Mouse (Mus musculus) hindbrain, postnatal 0 days (tissue): ENCODE data around the gene Pla2g16. TPM values are rescaled to one million over a fixed set of nuclear protein-coding genes. Genes with fewer than 3 reads are reported as not detected.
A peak's percentile ranks its signal among the peaks of the same experiment; 100 is the strongest.

Experiments used
- ATAC-seq: fragments of 200-750 bp; cut with Nextera tagmentation; 2 replicates; pipeline ENCODE4 v1.8.0; 2017; ENCODE audit warnings: mild to moderate bottlenecking, moderate TSS enrichment, moderate library complexity
- DNase-seq: peaks from one replicate; pipeline ENCODE4 v3.0.0-alpha.2; 2015; ENCODE audit warnings: low spot score
- H3K27ac ChIP-seq: fragments of 300-500 bp; sonication (generic); 2 replicates; pipeline ENCODE4 v1.5.1; 2014; ENCODE audit warnings: mild to moderate bottlenecking
- H3K27me3 ChIP-seq: fragments of 300-500 bp; sonication (generic); 2 replicates; pipeline ENCODE4 v1.6.1; 2014; ENCODE audit warnings: low read length, mixed read lengths; ENCODE audit not compliant: insufficient read depth
- H3K36me3 ChIP-seq: fragments of 300-500 bp; sonication (generic); 2 replicates; pipeline ENCODE4 v1.6.1; 2014; ENCODE audit warnings: low read length, mixed read lengths; ENCODE audit not compliant: insufficient read depth
- H3K4me1 ChIP-seq: fragments of 300-500 bp; sonication (generic); 2 replicates; pipeline ENCODE4 v1.6.1; 2014; ENCODE audit warnings: antibody characterized with exemption, low read length, mixed read lengths; ENCODE audit not compliant: insufficient read depth
- H3K4me2 ChIP-seq: fragments of 300-500 bp; sonication (generic); 2 replicates; pipeline ENCODE4 v1.6.1; 2014; ENCODE audit warnings: low read depth, mild to moderate bottlenecking, low read length, moderate library complexity, mixed read lengths
- H3K4me3 ChIP-seq: fragments of 300-500 bp; sonication (generic); 2 replicates; pipeline ENCODE4 v1.5.1; 2014; ENCODE audit warnings: low read length
- H3K9ac ChIP-seq: fragments of 300-500 bp; sonication (generic); replicated peaks from 2 replicates; pipeline ENCODE4 v1.6.1; 2014; ENCODE audit warnings: mild to moderate bottlenecking, low read length, moderate library complexity, mixed read lengths
- H3K9me3 ChIP-seq: fragments of 300-500 bp; sonication (generic); 2 replicates; pipeline ENCODE4 v1.6.1; 2016; ENCODE audit warnings: low read length, mixed read lengths
- CTCF ChIP-seq: IDR thresholded peaks from 2 replicates; pipeline ENCODE4 v1.5.1; 2016; ENCODE audit warnings: antibody characterized with exemption, control low read depth, low read depth
- WGBS: fragments of 180-500 bp; shearing (Covaris S2); extraction: QIAGEN DNeasy Blood & Tissue Kit; methylation state at CpG from one replicate; pipeline ENCODE4 v1.1.7; 2014; 5-methylcytosine and 5-hydroxymethylcytosine counted together
- polyA plus RNA-seq: library from polyadenylated mRNA; unstranded; fragments of >200 nt; fragmentation: Nextera tagmentation; extraction: Ambion mirVana; gene quantifications from 2 replicates; pipeline ENCODE4 v1.2.1, GENCODE M21; 2015
- total RNA-seq: library from RNA; depleted of rRNA; stranded (reverse); fragments of >200 nt; gene quantifications from 2 replicates; pipeline ENCODE4 v1.2.3, GENCODE M21; 2014

Pla2g16 gene
- total and polyA plus RNA-seq, 2 experiments from 2014 or later: 9.1 to 12.3 TPM

DNA sequence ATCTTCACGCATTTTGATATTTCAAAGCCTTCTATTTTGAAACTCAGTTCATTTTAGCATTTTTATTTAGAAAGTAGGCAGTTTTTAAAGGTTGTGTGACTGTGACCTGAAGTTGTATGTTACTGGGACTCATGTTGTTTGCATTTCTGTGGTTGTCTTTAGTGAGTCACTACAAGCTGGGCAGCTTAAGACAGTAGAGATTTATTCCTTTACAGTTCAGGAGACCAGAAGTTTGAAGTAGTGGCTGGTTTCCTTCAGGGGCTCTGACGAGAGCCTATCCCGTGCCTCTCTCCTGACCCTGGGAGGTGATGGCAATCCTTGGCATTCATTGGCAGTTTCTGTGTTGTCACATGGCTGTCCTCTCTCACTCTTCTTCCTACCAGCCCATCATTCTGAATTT is 32.4 kb upstream of the Pla2g16 start:
- no peak overlapping the region for H3K27ac ChIP-seq
- no peaks in the 10 kb centered on the region for H3K4me1 ChIP-seq
- no peak overlapping the region for H3K4me3 ChIP-seq
- no peak for TF ChIP-seq CTCF
- 74% methylated on average over 3 of the region's 3 CpGs for WGBS
- no peak for DNase-seq
- peaks cover 20% of the 10 kb centered on the region; the same call in 1 of the 2 replicates for H3K36me3 ChIP-seq
- no peak overlapping the region for H3K4me2 ChIP-seq
- H3K9ac ChIP-seq: no peak overlapping the region
- H3K27me3 ChIP-seq: no peaks in the 10 kb centered on the region
- no peaks in the 10 kb centered on the region for H3K9me3 ChIP-seq
- no peak for ATAC-seq

DNA sequence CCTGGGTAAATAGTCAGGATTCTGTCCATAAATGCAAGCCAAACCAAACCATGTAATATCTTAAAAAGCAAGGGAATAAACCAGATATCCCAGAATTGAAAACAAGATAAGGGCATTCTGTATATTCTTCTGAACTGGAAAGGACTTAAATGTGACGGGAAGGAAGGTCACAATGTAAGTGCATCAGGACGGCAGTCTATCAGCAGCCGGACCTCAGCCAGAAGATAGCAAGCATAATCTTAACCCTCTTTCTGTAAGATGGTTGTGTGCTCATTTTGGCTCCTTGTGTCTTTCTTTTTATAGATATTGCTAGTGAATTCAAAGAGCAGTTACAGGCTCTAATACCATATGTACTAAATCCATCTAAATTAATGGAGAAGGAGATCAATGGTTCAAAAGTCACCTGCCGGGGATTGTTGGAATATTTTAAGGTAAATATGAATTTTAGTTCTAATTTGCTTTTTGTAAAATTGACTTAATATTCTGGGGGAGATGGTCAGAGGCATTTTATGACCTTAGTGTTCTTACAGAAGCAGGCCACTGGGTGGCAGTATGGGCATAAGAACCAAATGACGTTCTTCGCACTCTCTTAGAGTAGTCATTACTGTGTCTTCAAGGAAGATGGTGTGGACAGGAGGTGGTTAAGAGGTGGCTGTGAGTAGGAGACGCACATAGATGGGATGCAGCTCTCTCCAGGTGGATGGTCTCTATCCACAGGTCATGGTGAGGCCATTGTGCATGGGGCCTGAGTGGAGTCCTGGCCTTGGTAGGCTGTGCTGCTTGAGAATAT is 28.4 kb upstream of the Pla2g16 start:
- H3K27me3 ChIP-seq: no peaks in the 10 kb centered on the region
- no peak overlapping the region for H3K9ac ChIP-seq
- H3K27ac ChIP-seq: no peak overlapping the region
- H3K4me2 ChIP-seq: no peak overlapping the region
- H3K4me3 ChIP-seq: no peak overlapping the region
- peak; percentile 84 for ATAC-seq
- peak; percentile 87 for DNase-seq
- no peaks in the 10 kb centered on the region for H3K4me1 ChIP-seq
- peak; percentile 85 for TF ChIP-seq CTCF
- H3K9me3 ChIP-seq: no peaks in the 10 kb centered on the region
- peaks cover 21% of the 10 kb centered on the region; the same call in 1 of the 2 replicates for H3K36me3 ChIP-seq
- 51% methylated on average over 7 of the region's 7 CpGs for WGBS

DNA sequence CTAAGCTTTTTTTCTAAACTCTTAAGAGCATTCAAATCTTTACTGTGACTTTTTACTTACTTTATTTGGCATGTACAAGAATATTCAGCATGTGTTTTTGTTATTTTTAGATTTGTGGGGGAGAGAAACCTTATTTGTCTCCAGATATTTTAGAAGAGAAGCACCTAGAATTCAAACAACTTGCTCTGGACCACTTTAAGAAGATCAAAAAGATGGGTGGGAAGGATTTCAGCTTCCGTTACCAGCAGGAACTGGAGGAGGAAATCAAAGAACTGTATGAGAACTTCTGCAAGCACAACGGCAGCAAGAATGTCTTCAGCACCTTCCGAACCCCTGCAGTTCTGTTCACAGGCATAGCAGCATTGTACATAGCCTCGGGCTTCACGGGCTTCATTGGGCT is 25.4 kb upstream of the Pla2g16 start:
- DNase-seq (no peak), ATAC-seq (no peak)
- Histone ChIP-seq H3K27me3 (no peaks in the 10 kb centered on the region), H3K36me3 (peaks cover 13% of the 10 kb centered on the region; the same call in 1 of the 2 replicates), H3K9me3 (no peaks in the 10 kb centered on the region), H3K4me3 (no peak overlapping the region), H3K4me2 (no peak overlapping the region), H3K4me1 (no peaks in the 10 kb centered on the region), H3K9ac (no peak overlapping the region), H3K27ac (no peak overlapping the region)
- 84% methylated on average over 5 of the region's 5 CpGs for WGBS
- TF ChIP-seq CTCF: no peak

DNA sequence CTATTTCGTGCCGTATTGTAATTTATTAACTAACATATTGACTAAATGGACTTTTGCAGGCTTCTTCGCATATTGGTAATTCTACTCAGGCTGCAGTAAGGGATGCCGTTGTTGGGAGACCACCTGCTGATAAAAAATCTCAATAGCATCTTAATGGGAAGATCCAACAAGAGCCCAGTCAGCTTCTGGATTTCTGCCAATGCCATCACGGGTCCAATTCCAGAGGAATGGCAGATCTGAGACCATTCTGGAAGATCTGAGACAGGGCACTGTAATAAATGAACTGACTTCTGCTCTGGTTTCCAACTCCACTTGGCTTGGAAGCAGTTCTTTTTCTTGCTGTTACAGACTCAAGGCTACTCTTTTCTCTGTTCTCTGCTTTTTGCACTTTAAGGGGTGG is 23.4 kb upstream of the Pla2g16 start:
- no peaks in the 10 kb centered on the region for H3K27me3 ChIP-seq
- H3K27ac ChIP-seq: no peak overlapping the region
- DNase-seq (peak; percentile 72), ATAC-seq (no peak)
- no peak overlapping the region for H3K4me3 ChIP-seq
- WGBS: 41% methylated on average over 5 of the region's 5 CpGs
- H3K9me3 ChIP-seq: no peaks in the 10 kb centered on the region
- no peaks in the 10 kb centered on the region for H3K4me1 ChIP-seq
- no peak for TF ChIP-seq CTCF
- H3K9ac ChIP-seq: no peak overlapping the region
- H3K4me2 ChIP-seq: no peak overlapping the region
- H3K36me3 ChIP-seq: peaks cover 13% of the 10 kb centered on the region; the same call in 1 of the 2 replicates

DNA sequence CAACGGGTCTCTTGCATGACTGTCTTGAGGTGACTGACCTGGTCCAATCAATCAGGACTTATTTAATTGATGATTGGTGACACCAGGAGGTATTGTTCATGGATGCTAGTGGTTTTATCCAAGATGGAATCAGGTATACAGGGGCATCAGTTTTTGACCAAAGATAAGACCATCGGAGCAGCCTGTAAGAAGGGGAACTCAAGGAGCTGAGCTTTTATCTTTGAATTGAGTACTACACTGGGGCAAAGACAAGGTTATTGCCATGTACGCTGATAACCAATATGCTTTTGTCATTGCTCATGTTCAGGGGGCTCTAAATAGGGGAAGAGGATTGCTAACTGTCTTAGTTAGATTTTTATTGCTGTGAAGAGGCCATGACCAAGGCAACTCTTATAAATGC is 8.3 kb upstream of the Pla2g16 start:
- no peak for TF ChIP-seq CTCF
- ATAC-seq: no peak
- no peaks in the 10 kb centered on the region for H3K27me3 ChIP-seq
- H3K4me3 ChIP-seq: no peak overlapping the region
- no peaks in the 10 kb centered on the region for H3K36me3 ChIP-seq
- H3K9ac ChIP-seq: no peak overlapping the region
- no peaks in the 10 kb centered on the region for H3K4me1 ChIP-seq
- no peak overlapping the region for H3K27ac ChIP-seq
- 97% methylated on average over 3 of the region's 3 CpGs for WGBS
- peaks cover 1% of the 10 kb centered on the region; the same call in 1 of the 2 replicates for H3K9me3 ChIP-seq
- no peak for DNase-seq
- H3K4me2 ChIP-seq: no peak overlapping the region

DNA sequence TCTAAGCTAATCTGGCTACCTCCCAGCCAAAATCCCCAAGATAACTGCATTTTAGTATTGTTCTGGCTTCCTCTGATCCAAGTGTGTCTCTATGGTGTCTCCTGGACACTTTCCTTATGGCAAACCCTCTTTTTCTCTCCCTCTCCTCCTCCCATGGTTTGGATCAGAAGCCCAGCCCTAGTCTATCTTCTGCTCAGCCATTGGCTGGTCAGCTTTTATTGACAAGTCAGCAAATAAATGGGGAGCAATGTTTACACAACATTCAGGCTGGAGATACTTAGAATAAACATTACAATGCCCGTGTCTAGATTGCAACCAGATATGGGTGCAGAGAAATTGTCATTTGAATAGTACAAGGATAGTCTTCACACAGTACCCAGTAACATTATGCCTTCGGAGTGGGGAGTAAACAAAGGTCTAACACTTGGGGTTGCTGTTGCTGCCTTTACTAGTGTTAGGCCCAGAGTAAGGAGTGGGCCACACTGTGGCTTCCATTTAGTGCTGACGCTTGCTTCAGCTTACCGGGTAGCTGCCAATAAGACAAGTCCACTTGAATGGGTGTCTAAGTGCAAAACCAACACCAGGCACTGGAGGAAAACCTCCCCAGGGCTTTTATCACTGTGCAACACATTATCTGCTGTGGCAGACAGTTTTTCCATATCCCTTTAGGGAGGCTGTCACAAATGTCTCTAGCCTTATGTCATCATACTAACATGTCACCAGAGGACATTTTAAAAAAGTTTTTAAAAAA is 5.5 kb upstream of the Pla2g16 start:
- no peak overlapping the region for H3K4me2 ChIP-seq
- H3K4me3 ChIP-seq: no peak overlapping the region
- WGBS: 74% methylated on average over 4 of the region's 4 CpGs
- no peaks in the 10 kb centered on the region for H3K27me3 ChIP-seq
- no peak for TF ChIP-seq CTCF
- no peak overlapping the region for H3K9ac ChIP-seq
- H3K27ac ChIP-seq: no peak overlapping the region
- no peaks in the 10 kb centered on the region for H3K36me3 ChIP-seq
- no peak for ATAC-seq
- no peaks in the 10 kb centered on the region for H3K9me3 ChIP-seq
- DNase-seq: no peak
- no peaks in the 10 kb centered on the region for H3K4me1 ChIP-seq

DNA sequence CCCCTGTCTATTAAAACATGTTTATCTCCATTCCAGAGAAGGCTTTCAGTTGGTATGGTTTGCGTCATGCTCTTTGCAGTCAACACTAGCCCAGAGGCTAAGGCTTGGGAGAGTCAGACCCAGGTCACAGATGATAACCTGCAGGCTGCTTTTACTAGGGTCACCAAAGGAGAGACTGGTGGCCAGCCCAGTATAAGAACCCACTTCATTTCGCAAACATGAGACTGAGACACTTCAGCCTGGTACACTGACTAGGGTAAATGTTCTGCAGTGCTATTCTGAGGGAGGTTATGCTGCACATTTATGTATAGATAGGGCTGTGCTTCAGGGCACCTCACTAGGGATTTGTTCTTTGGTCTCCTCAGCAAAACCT is 5.0 kb upstream of the Pla2g16 start:
- DNase-seq (no peak), ATAC-seq (no peak)
- Histone ChIP-seq H3K4me2 (no peak overlapping the region), H3K27me3 (no peaks in the 10 kb centered on the region), H3K9ac (no peak overlapping the region), H3K36me3 (no peaks in the 10 kb centered on the region), H3K4me1 (no peaks in the 10 kb centered on the region), H3K27ac (no peak overlapping the region), H3K9me3 (no peaks in the 10 kb centered on the region), H3K4me3 (no peak overlapping the region)
- TF ChIP-seq CTCF: no peak
- WGBS: 91% methylated on average over 2 of the region's 2 CpGs
